Mouse (Mus musculus) small intestine, adult 2 months (tissue): Measurements from ENCODE around the gene Sarm1. TPM values are rescaled to one million over a fixed set of nuclear protein-coding genes. Genes with fewer than 3 reads are reported as not detected.
A peak's percentile ranks its signal among the peaks of the same experiment; 100 is the strongest.

Experiments used
- H3K27ac ChIP-seq: fragments of 200-500 bp; 2 replicates; pipeline ENCODE4 v1.5.1; 2012; ENCODE audit warnings: low read depth, low read length, control low read depth, inconsistent platforms; ENCODE audit not compliant: insufficient read depth
- H3K27me3 ChIP-seq: fragments of 200-500 bp; 2 replicates; pipeline ENCODE4 v1.6.1; 2012; ENCODE audit warnings: mild to moderate bottlenecking, moderate library complexity, low read length, inconsistent platforms; ENCODE audit not compliant: control insufficient read depth, insufficient read depth
- H3K36me3 ChIP-seq: fragments of 200-500 bp; 2 replicates; pipeline ENCODE4 v1.6.1; 2012; ENCODE audit warnings: mild to moderate bottlenecking, low read length, control low read depth, inconsistent platforms; ENCODE audit not compliant: control insufficient read depth, insufficient read depth
- H3K4me1 ChIP-seq: fragments of 200-500 bp; 2 replicates; pipeline ENCODE4 v1.6.1; 2012; ENCODE audit warnings: low read length, inconsistent platforms, mixed read lengths; ENCODE audit not compliant: control insufficient read depth, insufficient read depth, insufficient read length
- H3K4me3 ChIP-seq: fragments of 200-500 bp; 2 replicates; pipeline ENCODE4 v1.5.1; 2012; ENCODE audit warnings: low read depth, mild to moderate bottlenecking, control low read depth, inconsistent platforms, low read length, moderate library complexity
- CTCF ChIP-seq: fragments of 200-500 bp; IDR thresholded peaks from 2 replicates; pipeline ENCODE4 v1.5.1; 2012; ENCODE audit warnings: low read depth, mild to moderate bottlenecking, control low read depth, inconsistent platforms, low read length, moderate library complexity, mixed read lengths; ENCODE audit not compliant: insufficient replicate concordance, insufficient read length; ENCODE audit errors: extremely low read depth
- POLR2A ChIP-seq: fragments of 200-500 bp; IDR thresholded peaks from 2 replicates; pipeline ENCODE4 v1.6.1; 2012; ENCODE audit warnings: low read depth, mild to moderate bottlenecking, control low read depth, inconsistent platforms, low read length, moderate library complexity
- WGBS: fragments of 180-500 bp; shearing (Covaris S2); methylation state at CpG from one replicate; pipeline ENCODE4 v1.1.7; 2018; 5-methylcytosine and 5-hydroxymethylcytosine counted together
- polyA plus RNA-seq: library from polyadenylated mRNA; depleted of rRNA; stranded (reverse); fragments of >200 nt; gene quantifications from 2 replicates; pipeline ENCODE4 v1.2.3, GENCODE M21; 2012

The Sarm1 gene
- polyA plus RNA-seq, 1 experiment: 0.60 TPM

GRCm38 (mm10) chr11:78471326-78472103, 26.0 kb downstream of the Sarm1 start:
- WGBS: 89% methylated on average over 10 of the region's 10 CpGs
- no peak for TF ChIP-seq CTCF
- no peak for TF ChIP-seq POLR2A
- no peak overlapping the region for H3K27ac ChIP-seq
- H3K27me3 ChIP-seq: no peaks in the 10 kb centered on the region
- H3K36me3 ChIP-seq: no peaks in the 10 kb centered on the region
- H3K4me1 ChIP-seq: peaks cover 1% of the 10 kb centered on the region
- H3K4me3 ChIP-seq: no peak overlapping the region

- no peak for TF ChIP-seq CTCF
- no peak for TF ChIP-seq POLR2A
- H3K27ac ChIP-seq: peak overlapping the region; percentile 23; the same call in 1 of the 2 replicates
- no peak overlapping the region for H3K4me3 ChIP-seq
- no peaks in the 10 kb centered on the region for H3K36me3 ChIP-seq
- WGBS: 63% methylated on average over 3 of the region's 3 CpGs
- H3K4me1 ChIP-seq: peaks cover 26% of the 10 kb centered on the region
- H3K27me3 ChIP-seq: no peaks in the 10 kb centered on the region
Observed at GRCm38 (mm10) chr11:78467932-78468331, 29.6 kb downstream of the Sarm1 start.

- peak overlapping the region; percentile 23; the same call in 1 of the 2 replicates for H3K27ac ChIP-seq
- TF ChIP-seq CTCF (no peak), POLR2A (no peak)
- H3K27me3 ChIP-seq: no peaks in the 10 kb centered on the region
- WGBS: 66% methylated on average over 7 of the region's 7 CpGs
- H3K36me3 ChIP-seq: no peaks in the 10 kb centered on the region
- peak overlapping the region; percentile 39; the same call in 1 of the 2 replicates for H3K4me3 ChIP-seq
- peaks cover 27% of the 10 kb centered on the region for H3K4me1 ChIP-seq
Observed at GRCm38 (mm10) chr11:78467515-78467914, 30.0 kb downstream of the Sarm1 start.

GRCm38 (mm10) chr11:78466242-78466912, 31.2 kb downstream of the Sarm1 start:
- no peaks in the 10 kb centered on the region for H3K36me3 ChIP-seq
- no peaks in the 10 kb centered on the region for H3K27me3 ChIP-seq
- TF ChIP-seq CTCF: no peak
- no peak for TF ChIP-seq POLR2A
- 68% methylated on average over 23 of the region's 23 CpGs for WGBS
- H3K4me1 ChIP-seq: peaks cover 27% of the 10 kb centered on the region
- H3K27ac ChIP-seq: peak overlapping the region; percentile 83
- peak overlapping the region; percentile 91 for H3K4me3 ChIP-seq

GRCm38 (mm10) chr11:78465568-78466180, 31.9 kb downstream of the Sarm1 start, which contains the start of gene Slc46a1:
Slc46a1 (plus strand) TSS chr11:78465697.
- no peaks in the 10 kb centered on the region for H3K36me3 ChIP-seq
- WGBS: under 1% methylated on average over 41 of the region's 41 CpGs
- TF ChIP-seq CTCF (no peak), POLR2A (peak; percentile 18; the same call in 1 of the 2 replicates)
- H3K27me3 ChIP-seq: no peaks in the 10 kb centered on the region
- peaks cover 27% of the 10 kb centered on the region for H3K4me1 ChIP-seq
- H3K4me3 ChIP-seq: peak within 1 kb of the TSS; percentile 91
- peak within 1 kb of the TSS; percentile 83 for H3K27ac ChIP-seq

GRCm38 (mm10) chr11:78465116-78465515, 32.4 kb downstream of the Sarm1 start:
- Histone ChIP-seq H3K4me1 (peaks cover 27% of the 10 kb centered on the region), H3K36me3 (no peaks in the 10 kb centered on the region), H3K27me3 (no peaks in the 10 kb centered on the region), H3K27ac (peak overlapping the region; percentile 70; the same call in 1 of the 2 replicates), H3K4me3 (peak overlapping the region; percentile 91)
- no peak for TF ChIP-seq CTCF
- TF ChIP-seq POLR2A: no peak
- WGBS: 17% methylated on average over 9 of the region's 9 CpGs
